Mouse (Mus musculus) CH12.LX (cell line): ENCODE measurements at regions not wholly inside any gene's neighbourhood (a gene's known extent, or its start where the extent isn't known, plus 50 kb on each side); places are given as distances from the start of the nearest gene placed in this dataset.

ENCODE experiments used
- DNase-seq: peaks from one replicate; pipeline ENCODE4 v3.0.0-alpha.2; 2013; ENCODE audit errors: extremely low read depth
- H3K27ac ChIP-seq: 2 replicates; pipeline ENCODE4 v1.5.1; 2012; ENCODE audit warnings: low read depth, mild to moderate bottlenecking, control low read depth, moderate library complexity; ENCODE audit not compliant: insufficient read depth
- H3K27me3 ChIP-seq: replicated peaks from 2 replicates; pipeline ENCODE3; 2012; ENCODE audit warnings: inconsistent platforms
- H3K36me3 ChIP-seq, 2 experiments: replicated peaks in 1 of 2; 2 replicates each; pipeline versions ENCODE3 to v1.6.1; 2012; ENCODE audit warnings: inconsistent platforms in 1 of 2, low read length in 1 of 2, mild to moderate bottlenecking in 1 of 2, mixed read lengths in 1 of 2, moderate library complexity in 1 of 2; ENCODE audit not compliant: control insufficient read depth in 1 of 2, insufficient read depth in 1 of 2
- H3K4me1 ChIP-seq, 2 experiments: 2 replicates each; pipeline ENCODE4 v1.6.1; 2012; ENCODE audit warnings: inconsistent platforms in 1 of 2, moderate library complexity in 1 of 2; ENCODE audit not compliant: insufficient read depth in 2 of 2, control insufficient read depth in 1 of 2
- H3K4me2 ChIP-seq: 2 replicates; pipeline ENCODE4 v1.6.1; 2012; ENCODE audit warnings: low read depth, mild to moderate bottlenecking, control low read depth; ENCODE audit not compliant: poor library complexity, insufficient read depth, severe bottlenecking
- H3K4me3 ChIP-seq, 3 experiments: fragments of 150-350 bp in 1 of 3; sonication (generic) in 1 of 3; replicated peaks in 1 of 3; 2 replicates each; pipeline versions ENCODE3 to v1.5.1; 2011 to 2012; ENCODE audit warnings: low read depth in 2 of 3, low read length in 2 of 3, mild to moderate bottlenecking in 2 of 3, moderate library complexity in 2 of 3, control low read depth in 1 of 3, improper control_type of control experiment in 1 of 3, inconsistent platforms in 1 of 3, mixed read lengths in 1 of 3; ENCODE audit not compliant: poor library complexity in 1 of 3
- H3K79me2 ChIP-seq: replicated peaks from 2 replicates; pipeline ENCODE4 v1.6.1; 2012; ENCODE audit warnings: mild to moderate bottlenecking, moderate library complexity; ENCODE audit not compliant: control insufficient read depth, poor library complexity, insufficient read depth, severe bottlenecking; ENCODE audit errors: extremely low read depth
- H3K9ac ChIP-seq: 2 replicates; pipeline ENCODE4 v1.6.1; 2012; ENCODE audit warnings: low read depth, mild to moderate bottlenecking, control low read depth, moderate library complexity; ENCODE audit not compliant: insufficient read depth
- H3K9me3 ChIP-seq: replicated peaks from 2 replicates; pipeline ENCODE3; 2012; ENCODE audit warnings: low read length, inconsistent platforms, mixed read lengths
- BHLHE40 ChIP-seq: IDR thresholded peaks from 2 replicates; pipeline ENCODE4 v1.6.1; 2011; ENCODE audit warnings: mild to moderate bottlenecking, low read depth, low read length, improper control_type of control experiment
- CTCF ChIP-seq, 2 experiments: IDR thresholded peaks in 1 of 2; conservative IDR thresholded peaks in 1 of 2; 2 replicates each; pipeline ENCODE4 v1.5.1; 2011 to 2012; ENCODE audit warnings: low read depth in 2 of 2, low read length in 2 of 2, improper control_type of control experiment in 1 of 2, inconsistent platforms in 1 of 2, mild to moderate bottlenecking in 1 of 2, moderate library complexity in 1 of 2
- ETS1 ChIP-seq: conservative IDR thresholded peaks from 2 replicates; pipeline ENCODE4 v1.6.1; 2012; ENCODE audit warnings: low read depth, mild to moderate bottlenecking, inconsistent platforms, low read length, improper control_type of control experiment, moderate library complexity
- GABPA ChIP-seq: IDR thresholded peaks from 2 replicates; pipeline ENCODE4 v1.6.1; 2012; ENCODE audit warnings: low read depth, low read length, improper control_type of control experiment, inconsistent platforms; ENCODE audit not compliant: insufficient replicate concordance
- KAT2A ChIP-seq: IDR thresholded peaks from 2 replicates; pipeline ENCODE4 v1.6.1; 2012; ENCODE audit warnings: low read length, improper control_type of control experiment, inconsistent platforms; ENCODE audit not compliant: insufficient replicate concordance
- MAFK ChIP-seq: IDR thresholded peaks from 2 replicates; pipeline ENCODE4 v1.6.1; 2011; ENCODE audit warnings: low read length, improper control_type of control experiment; ENCODE audit not compliant: insufficient replicate concordance
- MAX ChIP-seq: IDR thresholded peaks from 2 replicates; pipeline ENCODE4 v1.6.1; 2011; ENCODE audit warnings: low read length, improper control_type of control experiment
- MAZ ChIP-seq: IDR thresholded peaks from 2 replicates; pipeline ENCODE4 v1.6.1; 2012; ENCODE audit warnings: low read depth, mild to moderate bottlenecking, inconsistent platforms, low read length, improper control_type of control experiment, moderate library complexity
- MXI1 ChIP-seq: IDR thresholded peaks from 2 replicates; pipeline ENCODE4 v1.6.1; 2011; ENCODE audit warnings: mild to moderate bottlenecking, low read depth, low read length, improper control_type of control experiment
- NELFE ChIP-seq: IDR thresholded peaks from 2 replicates; pipeline ENCODE4 v1.6.1; 2011; ENCODE audit warnings: low read depth, low read length, improper control_type of control experiment
- POLR2AphosphoS2 ChIP-seq: IDR thresholded peaks from 2 replicates; pipeline ENCODE4 v1.6.1; 2011; ENCODE audit warnings: low read depth, low read length, improper control_type of control experiment
- RAD21 ChIP-seq: IDR thresholded peaks from 2 replicates; pipeline ENCODE4 v1.6.1; 2011; ENCODE audit warnings: low read depth, mild to moderate bottlenecking, low read length, improper control_type of control experiment, moderate library complexity
- RCOR1 ChIP-seq: conservative IDR thresholded peaks from 2 replicates; pipeline ENCODE4 v1.6.1; 2012; ENCODE audit warnings: low read depth, mild to moderate bottlenecking, inconsistent platforms, low read length, improper control_type of control experiment
- SMC3 ChIP-seq: IDR thresholded peaks from 2 replicates; pipeline ENCODE4 v1.6.1; 2011; ENCODE audit warnings: low read depth, low read length, improper control_type of control experiment
- TCF12 ChIP-seq: IDR thresholded peaks from 2 replicates; pipeline ENCODE4 v1.6.1; 2014; ENCODE audit warnings: low read depth, mild to moderate bottlenecking, inconsistent platforms, low read length, improper control_type of control experiment
- USF1 ChIP-seq: IDR thresholded peaks from 2 replicates; pipeline ENCODE4 v1.6.1; 2014; ENCODE audit warnings: low read depth, mild to moderate bottlenecking, inconsistent platforms, low read length, improper control_type of control experiment
- ZKSCAN1 ChIP-seq: IDR thresholded peaks from 2 replicates; pipeline ENCODE4 v1.6.1; 2012; ENCODE audit warnings: low read depth, inconsistent platforms, low read length, improper control_type of control experiment, borderline replicate concordance
- ZNF384 ChIP-seq: IDR thresholded peaks from 2 replicates; pipeline ENCODE4 v1.6.1; 2012; ENCODE audit warnings: low read depth, low read length, improper control_type of control experiment, inconsistent platforms
- dilution Hi-C: fragments of 300-500 bp; cut with MboI; formaldehyde crosslinking; loops from 2 replicates; pipeline ENCODE4 v1.14.3; 2020; ENCODE audit warnings: low sequenced_read_pairs; ENCODE audit not compliant: extremely low pct_unique_long_range_greater_than_20kb, extremely low pct_ligation_motif_present
- in situ Hi-C: fragments of 300-500 bp; cut with MboI; formaldehyde crosslinking; loops from 3 replicates; pipeline ENCODE4 v1.14.3; 2019; ENCODE audit warnings: low sequenced_read_pairs, low pct_ligation_motif_present, low pct_unique_long_range_greater_than_20kb, mixed read lengths

DNA sequence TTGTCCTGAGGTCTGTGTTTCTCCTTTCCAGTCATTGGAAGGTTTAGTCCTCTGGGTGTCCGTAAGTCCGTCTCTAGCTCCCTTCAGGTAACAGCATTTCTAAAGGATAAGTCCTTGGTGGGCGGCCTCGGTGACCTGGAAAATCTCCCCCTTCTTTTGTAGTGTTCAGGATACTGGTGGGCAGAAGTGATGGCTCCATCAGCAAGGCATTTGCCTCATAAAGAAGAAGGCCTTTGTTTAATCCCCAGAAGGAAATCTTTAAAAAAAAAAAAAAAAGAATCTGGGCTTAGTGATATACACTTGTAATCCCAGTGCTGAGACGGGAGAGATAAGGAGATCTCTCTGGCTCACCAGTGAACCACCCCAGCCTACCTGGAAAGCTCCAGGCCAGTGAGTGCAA, 133.5 kb upstream of the Prkcq start:
- H3K4me3 ChIP-seq: no peak overlapping the region
- H3K36me3 ChIP-seq: no peaks in the 10 kb centered on the region
- H3K9me3 ChIP-seq: no peaks in the 10 kb centered on the region
- no peaks in the 10 kb centered on the region for H3K27me3 ChIP-seq
- TF ChIP-seq POLR2AphosphoS2: no peak
- TF ChIP-seq USF1: no peak
- no peak for TF ChIP-seq MAZ
- TF ChIP-seq SMC3: no peak
- TF ChIP-seq BHLHE40: no peak
- TF ChIP-seq RCOR1: no peak
- no peak for TF ChIP-seq ZNF384
- no peak overlapping the region for H3K4me2 ChIP-seq
- DNase-seq: no peak
- no peak overlapping the region for H3K9ac ChIP-seq
- dilution Hi-C loops: no loop called here
- H3K79me2 ChIP-seq: no peaks in the 10 kb centered on the region
- H3K27ac ChIP-seq: no peak overlapping the region
- in situ Hi-C loops: no loop called here
- no peaks in the 10 kb centered on the region for H3K4me1 ChIP-seq

DNA sequence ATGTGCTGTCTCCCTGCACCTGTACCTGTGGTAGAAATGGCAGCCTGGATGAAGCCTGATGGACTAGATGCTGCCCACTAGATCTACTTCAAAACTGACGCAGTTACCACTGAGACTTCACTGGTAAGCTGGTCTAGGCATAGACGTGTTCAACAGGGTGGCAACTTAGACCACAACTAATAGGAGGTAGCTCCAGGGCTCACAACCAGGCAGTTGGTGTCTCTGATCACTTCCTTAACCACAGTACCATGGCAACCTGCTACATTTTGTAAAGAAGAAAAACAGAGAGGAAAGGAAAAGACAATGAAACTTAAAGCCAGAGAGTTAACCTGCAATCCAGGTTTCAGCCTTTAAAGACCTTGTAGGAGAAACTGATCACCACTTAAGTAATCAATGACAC, 131.9 kb upstream of the Prkcq start:
- Histone ChIP-seq H3K4me1 (no peaks in the 10 kb centered on the region), H3K79me2 (no peaks in the 10 kb centered on the region), H3K36me3 (no peaks in the 10 kb centered on the region), H3K9ac (no peak overlapping the region), H3K9me3 (no peaks in the 10 kb centered on the region), H3K27ac (no peak overlapping the region), H3K4me3 (no peak overlapping the region), H3K4me2 (no peak overlapping the region), H3K27me3 (no peaks in the 10 kb centered on the region)
- dilution Hi-C loops (no loop called here), in situ Hi-C loops (no loop called here)
- TF ChIP-seq ZKSCAN1 (no peak), MAX (no peak), RAD21 (no peak), MAZ (no peak), ETS1 (no peak), MXI1 (no peak), NELFE (no peak), TCF12 (no peak), GABPA (no peak), RCOR1 (no peak)
- no peak for DNase-seq

DNA sequence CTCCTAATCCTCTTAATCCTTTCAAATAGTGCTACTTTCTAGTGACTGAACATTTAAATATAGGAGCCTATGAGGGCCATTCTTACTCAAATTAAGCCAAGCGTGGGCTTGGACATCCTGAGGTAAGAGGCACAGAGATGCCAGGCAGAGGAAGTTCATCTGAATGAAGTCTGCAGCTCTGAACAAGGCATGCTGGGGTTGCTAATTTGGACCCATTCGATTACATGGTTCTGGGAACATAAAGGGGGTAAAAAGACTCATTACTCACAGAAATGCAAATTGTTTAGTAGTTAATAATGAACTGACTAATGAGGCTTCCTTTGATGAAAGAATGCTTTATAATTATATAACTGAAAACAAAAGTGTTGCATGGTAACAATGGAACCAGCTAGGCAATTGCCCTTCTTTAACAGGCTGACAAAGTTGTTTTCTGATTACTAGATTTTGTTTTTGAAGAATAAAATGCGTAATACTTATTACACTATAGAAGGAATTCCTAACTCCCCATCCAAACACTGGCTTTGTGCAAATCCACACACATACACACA, 127.1 kb upstream of the Prkcq start:
- Histone ChIP-seq H3K9ac (no peak overlapping the region), H3K27me3 (no peaks in the 10 kb centered on the region), H3K4me3 (no peak overlapping the region), H3K9me3 (no peaks in the 10 kb centered on the region), H3K79me2 (no peaks in the 10 kb centered on the region), H3K4me2 (no peak overlapping the region), H3K4me1 (no peaks in the 10 kb centered on the region), H3K36me3 (no peaks in the 10 kb centered on the region), H3K27ac (no peak overlapping the region)
- dilution Hi-C loops (no loop called here), in situ Hi-C loops (no loop called here)
- TF ChIP-seq KAT2A (no peak), RAD21 (no peak), CTCF (conservative IDR thresholded peaks at IDR 0.05 in 1 of 2, IDR thresholded peaks at IDR 0.05 in 1 of 2; ENCODE audit: low read depth in 2 of 2, low read length in 2 of 2) (no peak), MAFK (no peak)
- no peak for DNase-seq
